Mouse (Mus musculus) CH12.LX (cell line): ENCODE data around the gene Gm4307.
"Not testable (repeated sequence)": the region's sequence is repeated elsewhere in the genome, so short reads cannot be mapped to it uniquely, and the experiment has no call there.

Experiments
- CTCF ChIP-seq, 2 experiments: IDR thresholded peaks in 1 of 2; conservative IDR thresholded peaks in 1 of 2; 2 replicates each; pipeline ENCODE4 v1.5.1; 2011 to 2012; ENCODE audit warnings: low read depth in 2 of 2, low read length in 2 of 2, improper control_type of control experiment in 1 of 2, inconsistent platforms in 1 of 2, mild to moderate bottlenecking in 1 of 2, moderate library complexity in 1 of 2
- EP300 ChIP-seq: IDR thresholded peaks from 2 replicates; pipeline ENCODE4 v1.6.1; 2011; ENCODE audit warnings: low read length, improper control_type of control experiment
- KAT2A ChIP-seq: IDR thresholded peaks from 2 replicates; pipeline ENCODE4 v1.6.1; 2012; ENCODE audit warnings: low read length, improper control_type of control experiment, inconsistent platforms; ENCODE audit not compliant: insufficient replicate concordance
- MXI1 ChIP-seq: IDR thresholded peaks from 2 replicates; pipeline ENCODE4 v1.6.1; 2011; ENCODE audit warnings: mild to moderate bottlenecking, low read depth, low read length, improper control_type of control experiment
- POLR2A ChIP-seq: IDR thresholded peaks from 2 replicates; pipeline ENCODE4 v1.6.1; 2011; ENCODE audit warnings: low read depth, mild to moderate bottlenecking, improper control_type of control experiment, low read length
- SMC3 ChIP-seq: IDR thresholded peaks from 2 replicates; pipeline ENCODE4 v1.6.1; 2011; ENCODE audit warnings: low read depth, low read length, improper control_type of control experiment
- TBP ChIP-seq: conservative IDR thresholded peaks from 2 replicates; pipeline ENCODE4 v1.6.1; 2011; ENCODE audit warnings: low read depth, low read length, improper control_type of control experiment
- USF1 ChIP-seq: IDR thresholded peaks from 2 replicates; pipeline ENCODE4 v1.6.1; 2014; ENCODE audit warnings: low read depth, mild to moderate bottlenecking, inconsistent platforms, low read length, improper control_type of control experiment
- ZNF384 ChIP-seq: IDR thresholded peaks from 2 replicates; pipeline ENCODE4 v1.6.1; 2012; ENCODE audit warnings: low read depth, low read length, improper control_type of control experiment, inconsistent platforms

DNA sequence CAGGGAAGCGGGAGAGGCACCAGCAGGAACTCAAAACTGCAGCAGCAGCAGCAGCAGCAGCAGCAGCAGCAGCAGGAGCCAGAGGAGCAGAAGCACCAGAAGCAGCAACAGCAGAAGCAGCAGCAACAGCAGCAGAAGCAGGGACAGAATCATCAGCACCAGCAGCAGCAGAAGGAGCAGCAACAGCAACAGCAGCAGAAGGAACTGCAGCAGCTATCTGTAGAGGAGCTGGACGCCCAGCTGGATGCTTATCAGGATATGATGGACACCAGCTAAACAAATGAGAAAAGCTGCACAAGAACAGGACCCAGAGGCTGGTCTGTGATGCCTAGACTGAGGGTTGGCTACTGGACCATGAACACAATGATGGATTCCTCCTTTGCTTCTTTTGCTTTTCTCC, 4.3 kb upstream of the Gm4307 start:
- TF ChIP-seq CTCF (conservative IDR thresholded peaks at IDR 0.05 in 1 of 2, IDR thresholded peaks at IDR 0.05 in 1 of 2; ENCODE audit: low read depth in 2 of 2, low read length in 2 of 2); TBP; POLR2A; KAT2A; EP300; ZNF384; USF1; SMC3; MXI1: not testable (repeated sequence)
